Mouse (Mus musculus): ENCODE measurements at regions not wholly inside any gene's neighbourhood (a gene's known extent, or its start where the extent isn't known, plus 50 kb on each side); places are given as distances from the start of the nearest gene placed in this dataset.

DNA sequence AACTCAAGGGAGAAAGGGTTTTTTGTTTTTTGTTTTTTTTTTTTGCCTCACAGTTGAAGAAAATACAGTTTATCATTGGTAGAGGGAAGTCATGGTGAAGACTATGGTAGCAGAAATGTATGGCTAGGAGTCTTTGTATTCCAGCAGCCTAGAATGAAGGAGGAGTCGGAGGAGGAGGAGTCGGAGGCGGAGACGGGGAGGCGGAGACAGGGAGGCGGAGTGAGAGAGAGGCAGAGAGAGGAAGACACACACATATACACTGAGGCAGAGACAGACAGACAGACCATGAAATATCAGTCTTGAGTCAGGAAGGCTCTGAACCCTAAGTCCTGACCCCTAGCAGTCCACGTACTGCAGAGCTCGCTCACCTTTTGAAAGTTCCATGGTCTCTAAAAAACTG, 95.0 kb upstream of the Fhl2 start:
- no peak overlapping the region for H3K9ac ChIP-seq (ENCODE audit: control insufficient read depth, low read depth, low read length, poor library complexity, severe bottlenecking)
- no peaks in the 10 kb centered on the region for H3K27me3 ChIP-seq (ENCODE audit: control insufficient read depth in 1 of 2, insufficient read depth in 2 of 2, low read length in 2 of 2)
- TF ChIP-seq SMC3 (IDR thresholded peaks at IDR 0.05; ENCODE audit: low read depth, low read length) (no peak), TBP (IDR thresholded peaks at IDR 0.05; ENCODE audit: low read depth, low read length) (no peak), TAL1 (IDR thresholded peaks at IDR 0.05; ENCODE audit: low read length) (no peak), ELF1 (IDR thresholded peaks at IDR 0.05; ENCODE audit: low read depth, low read length) (no peak), SIN3A (IDR thresholded peaks at IDR 0.05; ENCODE audit: low read length) (no peak), ZKSCAN1 (IDR thresholded peaks at IDR 0.05; ENCODE audit: low read depth, low read length) (no peak), GABPA (IDR thresholded peaks at IDR 0.05; ENCODE audit: low read depth, low read length) (no peak), CHD2 (IDR thresholded peaks at IDR 0.05; ENCODE audit: low read length) (no peak), MYC (IDR thresholded peaks at IDR 0.05; ENCODE audit: low read depth, low read length) (no peak), CHD1 (IDR thresholded peaks at IDR 0.05; ENCODE audit: low read depth, low read length) (no peak), JUND (IDR thresholded peaks at IDR 0.05; ENCODE audit: low read depth, low read length) (no peak), POLR2AphosphoS5 (IDR thresholded peaks at IDR 0.05; ENCODE audit: borderline replicate concordance, low read depth, low read length) (no peak), HCFC1 (IDR thresholded peaks at IDR 0.05; ENCODE audit: low read depth, low read length) (no peak), ETS1 (IDR thresholded peaks at IDR 0.05; ENCODE audit: low read depth, low read length) (no peak), NELFE (IDR thresholded peaks at IDR 0.05; ENCODE audit: low read depth, low read length) (no peak), TCF12 (IDR thresholded peaks at IDR 0.05; ENCODE audit: low read depth, low read length) (no peak), MEF2A (IDR thresholded peaks at IDR 0.05; ENCODE audit: extremely low read depth, insufficient replicate concordance, low read depth, low read length, poor library complexity, severe bottlenecking) (no peak), ZNF384 (IDR thresholded peaks at IDR 0.05; ENCODE audit: low read depth, low read length) (no peak), MAZ (IDR thresholded peaks at IDR 0.05; ENCODE audit: low read depth, low read length) (no peak)
- no peak overlapping the region for H3K4me3 ChIP-seq (ENCODE audit: control insufficient read depth in 1 of 2, insufficient read depth in 1 of 2, low read depth in 2 of 2, low read length in 2 of 2)
- H3K27ac ChIP-seq (ENCODE audit: control insufficient read depth, low read depth, low read length): no peak overlapping the region
- H3K4me1 ChIP-seq (ENCODE audit: control insufficient read depth in 1 of 2, insufficient read depth in 2 of 2, low read length in 2 of 2): no peaks in the 10 kb centered on the region
- DNase-seq (ENCODE audit: low read depth, low spot score): peak; percentile 9
- H3K9me3 ChIP-seq (replicated peaks; ENCODE audit: insufficient read depth, low read length): no peaks in the 10 kb centered on the region
- H3K36me3 ChIP-seq (ENCODE audit: control insufficient read depth in 1 of 2, insufficient read depth in 2 of 2, low read length in 2 of 2): no peaks in the 10 kb centered on the region
- H3K79me2 ChIP-seq (ENCODE audit: control insufficient read depth, insufficient read depth, low read length, poor library complexity): no peaks in the 10 kb centered on the region

DNA sequence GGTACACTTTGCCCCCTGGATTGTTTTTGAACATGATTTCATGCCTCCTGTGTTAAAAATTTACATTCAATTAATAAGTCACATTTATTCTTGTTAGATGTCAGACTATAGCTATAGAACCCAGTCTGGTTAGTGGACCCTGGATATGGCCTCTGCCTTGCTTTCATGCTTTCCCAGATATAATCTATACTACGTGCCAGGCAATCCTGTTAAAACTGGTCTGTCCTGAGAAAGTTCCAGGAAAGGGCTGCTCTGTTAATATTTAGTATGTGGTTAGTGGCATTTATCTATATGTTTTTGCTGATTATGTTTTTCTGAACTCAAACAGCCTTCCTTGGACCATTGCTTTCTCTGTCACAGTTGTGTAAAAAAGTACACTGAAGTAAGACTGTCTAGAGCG, 95.8 kb upstream of the Fhl2 start:
- no peaks in the 10 kb centered on the region for H3K9me3 ChIP-seq (replicated peaks; ENCODE audit: insufficient read depth, low read length)
- H3K27ac ChIP-seq (ENCODE audit: control insufficient read depth, low read depth, low read length): no peak overlapping the region
- H3K27me3 ChIP-seq (ENCODE audit: control insufficient read depth in 1 of 2, insufficient read depth in 2 of 2, low read length in 2 of 2): no peaks in the 10 kb centered on the region
- no peaks in the 10 kb centered on the region for H3K36me3 ChIP-seq (ENCODE audit: control insufficient read depth in 1 of 2, insufficient read depth in 2 of 2, low read length in 2 of 2)
- no peak overlapping the region for H3K4me3 ChIP-seq (ENCODE audit: control insufficient read depth in 1 of 2, insufficient read depth in 1 of 2, low read depth in 2 of 2, low read length in 2 of 2)
- no peak for TF ChIP-seq POLR2AphosphoS5 (IDR thresholded peaks at IDR 0.05; ENCODE audit: borderline replicate concordance, low read depth, low read length)
- no peak for TF ChIP-seq UBTF (IDR thresholded peaks at IDR 0.05; ENCODE audit: borderline replicate concordance, insufficient read depth, low read depth, low read length)
- TF ChIP-seq GATA1 (IDR thresholded peaks at IDR 0.05; ENCODE audit: low read depth, low read length): no peak
- no peak for TF ChIP-seq USF1 (IDR thresholded peaks at IDR 0.05; ENCODE audit: low read depth, low read length)
- no peak for TF ChIP-seq MAZ (IDR thresholded peaks at IDR 0.05; ENCODE audit: low read depth, low read length)
- TF ChIP-seq CHD2 (IDR thresholded peaks at IDR 0.05; ENCODE audit: low read length): no peak
- no peak for TF ChIP-seq MXI1 (IDR thresholded peaks at IDR 0.05; ENCODE audit: low read depth, low read length)
- no peak for TF ChIP-seq MEF2A (IDR thresholded peaks at IDR 0.05; ENCODE audit: extremely low read depth, insufficient replicate concordance, low read depth, low read length, poor library complexity, severe bottlenecking)
- TF ChIP-seq POLR2A (IDR thresholded peaks at IDR 0.05; ENCODE audit: control insufficient read depth in 1 of 2, insufficient read depth in 1 of 2, low read depth in 1 of 2, low read length in 2 of 2, poor library complexity in 1 of 2): no peak
- TF ChIP-seq NRF1 (IDR thresholded peaks at IDR 0.05; ENCODE audit: insufficient read depth, low read depth, low read length, poor library complexity, severe bottlenecking): no peak
- no peak for TF ChIP-seq SIN3A (IDR thresholded peaks at IDR 0.05; ENCODE audit: low read length)
- no peak for DNase-seq (ENCODE audit: low read depth, low spot score)
- H3K9ac ChIP-seq (ENCODE audit: control insufficient read depth, low read depth, low read length, poor library complexity, severe bottlenecking): no peak overlapping the region
- H3K79me2 ChIP-seq (ENCODE audit: control insufficient read depth, insufficient read depth, low read length, poor library complexity): no peaks in the 10 kb centered on the region
- no peaks in the 10 kb centered on the region for H3K4me1 ChIP-seq (ENCODE audit: control insufficient read depth in 1 of 2, insufficient read depth in 2 of 2, low read length in 2 of 2)
